Mouse (Mus musculus): ENCODE results near the gene BC024978. TPM values are rescaled to one million over a fixed set of nuclear protein-coding genes. Genes with fewer than 3 reads are reported as not detected.

Gene BC024978
- polyA plus RNA-seq (2016; fragmentation: Nextera tagmentation; extraction: Ambion mirVana): 3.5 and 4.2 TPM in 2 replicates

GRCm38 (mm10) chr7:27195681-27196611, at the start of gene BC024978, which contains the start of gene Snrpa:
BC024978 (plus strand) TSS chr7:27195781.
Snrpa (minus strand) TSS chr7:27196271.
- peak within 1 kb of the TSS; percentile 73 for H3K4me3 ChIP-seq
- peak; percentile 96 for DNase-seq (ENCODE audit: low spot score)
- H3K9me3 ChIP-seq (replicated peaks): no peaks in the 10 kb centered on the region
- H3K27me3 ChIP-seq (ENCODE audit: low read depth, poor library complexity, severe bottlenecking): no peaks in the 10 kb centered on the region
- H3K27ac ChIP-seq (replicated peaks): peak within 1 kb of the TSS; percentile 94
- H3K36me3 ChIP-seq: peaks cover 56% of the 10 kb centered on the region
- WGBS: under 1% methylated on average over 64 of the region's 64 CpGs
- peaks cover 25% of the 10 kb centered on the region for H3K4me1 ChIP-seq

- DNase-seq (ENCODE audit: low spot score): no peak
- no peak within 1 kb of the TSS for H3K27ac ChIP-seq (replicated peaks)
- no peak within 1 kb of the TSS for H3K4me3 ChIP-seq
- no peaks in the 10 kb centered on the region for H3K27me3 ChIP-seq (ENCODE audit: low read depth, poor library complexity, severe bottlenecking)
- WGBS: 85% methylated on average over 10 of the region's 10 CpGs
- peaks cover 13% of the 10 kb centered on the region for H3K36me3 ChIP-seq
- no peaks in the 10 kb centered on the region for H3K9me3 ChIP-seq (replicated peaks)
- H3K4me1 ChIP-seq: no peaks in the 10 kb centered on the region
These were observed 42.3 kb upstream of the BC024978 start, which contains the start of gene Cyp2t4 for GRCm38 (mm10) chr7:27153205-27153764. Cyp2t4 (plus strand) TSS chr7:27153714.

- Histone ChIP-seq H3K4me3 (no peak overlapping the region), H3K4me1 (peaks cover 12% of the 10 kb centered on the region), H3K27me3 (ENCODE audit: low read depth, poor library complexity, severe bottlenecking) (no peaks in the 10 kb centered on the region), H3K27ac (replicated peaks) (no peak overlapping the region), H3K36me3 (peaks cover 34% of the 10 kb centered on the region), H3K9me3 (replicated peaks) (no peaks in the 10 kb centered on the region)
- DNase-seq (ENCODE audit: low spot score): no peak
- 84% methylated on average over 13 of the region's 13 CpGs for WGBS
These were observed 39.6 kb upstream of the BC024978 start for GRCm38 (mm10) chr7:27156005-27156404.

GRCm38 (mm10) chr7:27158171-27158570, 37.4 kb upstream of the BC024978 start:
- H3K9me3 ChIP-seq (replicated peaks): no peaks in the 10 kb centered on the region
- no peak for DNase-seq (ENCODE audit: low spot score)
- no peaks in the 10 kb centered on the region for H3K27me3 ChIP-seq (ENCODE audit: low read depth, poor library complexity, severe bottlenecking)
- H3K27ac ChIP-seq (replicated peaks): no peak overlapping the region
- WGBS: 94% methylated on average over 9 of the region's 9 CpGs
- no peak overlapping the region for H3K4me3 ChIP-seq
- peaks cover 55% of the 10 kb centered on the region for H3K36me3 ChIP-seq
- H3K4me1 ChIP-seq: peaks cover 32% of the 10 kb centered on the region

DNA sequence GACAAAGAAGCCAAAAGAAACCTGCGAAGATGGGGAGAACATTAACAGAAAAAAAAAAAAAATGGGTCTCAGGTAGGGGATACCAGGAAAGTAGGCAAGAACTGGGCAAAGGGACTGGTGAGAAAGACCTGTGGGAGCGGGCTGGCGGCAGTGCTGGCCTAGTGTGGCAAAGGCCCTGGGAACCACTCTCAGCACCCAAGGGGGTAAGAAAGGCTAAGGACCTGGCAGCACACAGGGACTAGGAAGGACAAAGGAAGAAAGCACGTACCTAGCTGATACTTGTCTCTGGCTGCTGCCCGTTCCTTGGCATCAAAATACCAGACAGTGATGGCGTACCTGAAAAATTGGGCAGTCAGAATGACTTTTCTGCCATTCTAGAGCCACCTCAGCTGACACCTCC, 36.3 kb upstream of the BC024978 start:
- H3K27me3 ChIP-seq (ENCODE audit: low read depth, poor library complexity, severe bottlenecking): no peaks in the 10 kb centered on the region
- DNase-seq (ENCODE audit: low spot score): no peak
- H3K9me3 ChIP-seq (replicated peaks): no peaks in the 10 kb centered on the region
- WGBS: 93% methylated on average over 6 of the region's 6 CpGs
- peaks cover 65% of the 10 kb centered on the region for H3K36me3 ChIP-seq
- no peak overlapping the region for H3K4me3 ChIP-seq
- peaks cover 43% of the 10 kb centered on the region for H3K4me1 ChIP-seq
- H3K27ac ChIP-seq (replicated peaks): no peak overlapping the region

GRCm38 (mm10) chr7:27159882-27160281, 35.7 kb upstream of the BC024978 start:
- peak overlapping the region; percentile 2; the same call in 1 of the 2 replicates for H3K4me3 ChIP-seq
- WGBS: 23% methylated on average over 8 of the region's 8 CpGs
- H3K4me1 ChIP-seq: peaks cover 49% of the 10 kb centered on the region

DNA sequence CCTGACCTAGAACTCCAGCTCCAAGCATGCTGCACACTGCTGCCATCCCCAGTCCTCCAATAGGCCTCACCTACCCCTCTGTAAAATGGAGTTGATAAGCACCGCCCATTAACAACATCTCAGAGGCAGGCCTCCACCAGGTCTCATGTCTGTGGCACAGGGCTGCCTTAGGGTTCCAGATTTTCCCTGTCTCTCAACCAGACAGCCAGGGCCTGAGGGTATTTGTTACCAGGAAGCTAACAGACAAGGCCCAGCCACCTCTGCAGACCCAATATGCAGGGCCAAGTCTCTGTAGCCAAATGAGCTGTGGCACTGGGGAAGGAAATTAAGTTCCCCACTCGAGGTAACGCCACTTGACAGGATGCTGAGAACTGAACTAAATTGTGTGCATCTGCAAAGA, 34.7 kb upstream of the BC024978 start:
- Histone ChIP-seq H3K9me3 (replicated peaks) (no peaks in the 10 kb centered on the region), H3K27me3 (ENCODE audit: low read depth, poor library complexity, severe bottlenecking) (no peaks in the 10 kb centered on the region), H3K27ac (replicated peaks) (0 out of 2 replicates have a peak overlapping the region, but pooled peaks have one; percentile 17), H3K4me3 (no peak overlapping the region), H3K36me3 (peaks cover 78% of the 10 kb centered on the region), H3K4me1 (peaks cover 59% of the 10 kb centered on the region)
- DNase-seq (ENCODE audit: low spot score): no peak
- 87% methylated on average over 3 of the region's 3 CpGs for WGBS

More at GRCm38 (mm10) chr7:27159882-27160281, 35.7 kb upstream of the BC024978 start:
- DNase-seq (ENCODE audit: low spot score): peak; percentile 82
- peaks cover 71% of the 10 kb centered on the region for H3K36me3 ChIP-seq
- H3K27ac ChIP-seq (replicated peaks): 0 out of 2 replicates have a peak overlapping the region, but pooled peaks have one; percentile 17
- H3K27me3 ChIP-seq (ENCODE audit: low read depth, poor library complexity, severe bottlenecking): no peaks in the 10 kb centered on the region
- no peaks in the 10 kb centered on the region for H3K9me3 ChIP-seq (replicated peaks)

DNA sequence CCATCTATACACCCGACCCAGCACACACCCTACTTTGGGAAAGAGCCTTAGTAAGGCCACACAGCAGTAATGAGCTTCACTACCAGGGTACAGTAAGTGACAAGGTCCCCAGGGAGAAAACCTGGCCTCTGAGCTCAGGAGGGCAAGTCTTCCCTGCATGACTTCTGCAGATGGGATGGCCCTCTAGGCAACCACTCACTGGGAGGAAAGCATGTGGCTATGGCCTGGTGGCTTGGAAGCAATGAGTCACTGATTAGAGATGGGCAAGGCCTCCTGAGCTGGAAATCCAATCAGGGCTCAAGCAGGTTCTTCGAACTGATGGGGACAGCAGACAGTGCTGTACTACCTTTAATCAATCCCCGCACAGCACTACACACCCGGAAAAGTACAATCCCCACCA, 33.8 kb upstream of the BC024978 start:
- no peak overlapping the region for H3K4me3 ChIP-seq
- 89% methylated on average over 4 of the region's 4 CpGs for WGBS
- no peak overlapping the region for H3K27ac ChIP-seq (replicated peaks)
- no peaks in the 10 kb centered on the region for H3K27me3 ChIP-seq (ENCODE audit: low read depth, poor library complexity, severe bottlenecking)
- H3K36me3 ChIP-seq: peaks cover 78% of the 10 kb centered on the region
- H3K9me3 ChIP-seq (replicated peaks): no peaks in the 10 kb centered on the region
- peaks cover 59% of the 10 kb centered on the region for H3K4me1 ChIP-seq
- no peak for DNase-seq (ENCODE audit: low spot score)

GRCm38 (mm10) chr7:27162780-27163449, 32.7 kb upstream of the BC024978 start:
- no peaks in the 10 kb centered on the region for H3K9me3 ChIP-seq (replicated peaks)
- 86% methylated on average over 5 of the region's 5 CpGs for WGBS
- H3K36me3 ChIP-seq: peaks cover 68% of the 10 kb centered on the region
- DNase-seq (ENCODE audit: low spot score): no peak
- H3K4me1 ChIP-seq: peaks cover 67% of the 10 kb centered on the region
- H3K27ac ChIP-seq (replicated peaks): 0 out of 2 replicates have a peak overlapping the region, but pooled peaks have one; percentile 10
- no peaks in the 10 kb centered on the region for H3K27me3 ChIP-seq (ENCODE audit: low read depth, poor library complexity, severe bottlenecking)
- H3K4me3 ChIP-seq: peak overlapping the region; percentile 86; the same call in 1 of the 2 replicates

GRCm38 (mm10) chr7:27163450-27163805, 32.2 kb upstream of the BC024978 start:
- H3K4me1 ChIP-seq: peaks cover 67% of the 10 kb centered on the region
- H3K27ac ChIP-seq (replicated peaks): 0 out of 2 replicates have a peak overlapping the region, but pooled peaks have one; percentile 10
- peak overlapping the region; percentile 86; the same call in 1 of the 2 replicates for H3K4me3 ChIP-seq
- WGBS: 89% methylated on average over 5 of the region's 5 CpGs
- H3K9me3 ChIP-seq (replicated peaks): no peaks in the 10 kb centered on the region
- peaks cover 63% of the 10 kb centered on the region for H3K36me3 ChIP-seq
- DNase-seq (ENCODE audit: low spot score): no peak
- no peaks in the 10 kb centered on the region for H3K27me3 ChIP-seq (ENCODE audit: low read depth, poor library complexity, severe bottlenecking)

DNA sequence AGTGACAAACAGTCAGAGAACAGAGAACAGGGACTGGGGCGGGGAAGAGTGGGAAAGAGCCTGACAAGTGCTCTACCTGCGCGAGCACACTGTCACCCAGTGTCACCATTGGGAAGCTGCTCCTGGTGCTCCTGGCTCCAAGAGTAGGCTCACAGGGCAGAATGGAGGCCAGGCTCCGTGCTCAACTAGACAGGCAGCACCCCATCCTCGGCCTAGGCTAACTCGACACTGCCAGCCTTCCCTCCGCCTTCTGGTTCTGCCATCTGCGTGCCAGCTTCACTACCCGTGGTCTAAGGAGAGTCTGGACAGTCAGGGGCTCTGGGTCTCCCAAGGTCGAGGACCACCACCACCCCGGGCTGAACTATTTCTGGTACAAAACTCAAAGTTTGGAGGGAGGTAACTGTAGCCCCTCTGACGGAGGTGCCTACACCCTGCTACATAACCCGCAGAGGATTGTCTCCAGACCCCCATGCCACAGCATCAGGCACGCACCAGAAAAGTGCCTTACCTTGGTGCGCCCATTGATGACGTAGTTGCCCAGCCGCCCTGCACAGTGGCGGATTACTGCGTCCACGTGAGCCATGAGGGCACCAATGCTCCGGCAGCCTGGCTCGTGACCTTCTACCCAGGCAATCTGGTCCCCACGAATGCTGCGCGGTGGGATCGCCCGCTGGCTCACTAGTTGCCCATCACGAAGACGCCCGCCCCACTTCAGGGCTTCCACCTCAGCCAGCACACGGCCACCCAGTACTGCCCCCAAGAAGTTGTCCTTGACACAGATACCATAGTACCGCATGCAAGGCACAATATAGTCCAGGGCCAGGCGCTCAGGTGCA, 31.3 kb upstream of the BC024978 start:
- H3K27ac ChIP-seq (replicated peaks): no peak overlapping the region

More for the DNA sequence above, 31.3 kb upstream of the BC024978 start:
- H3K4me3 ChIP-seq: peak overlapping the region; percentile 86
- no peak for DNase-seq (ENCODE audit: low spot score)
- 80% methylated on average over 33 of the region's 33 CpGs for WGBS
- no peaks in the 10 kb centered on the region for H3K27me3 ChIP-seq (ENCODE audit: low read depth, poor library complexity, severe bottlenecking)
- H3K4me1 ChIP-seq: peaks cover 67% of the 10 kb centered on the region
- peaks cover 58% of the 10 kb centered on the region for H3K36me3 ChIP-seq
- no peaks in the 10 kb centered on the region for H3K9me3 ChIP-seq (replicated peaks)

Data from midbrain, embryonic 10.5 days (tissue).